Mouse (Mus musculus) lung, adult 2 months (tissue): ENCODE measurements around the gene Mlkl. TPM values are rescaled to one million over a fixed set of nuclear protein-coding genes. Genes with fewer than 3 reads are reported as not detected.
A peak's percentile ranks its signal among the peaks of the same experiment; 100 is the strongest.

Source experiments
- DNase-seq: peaks from one replicate; pipeline ENCODE4 v3.0.0; 2022
- H3K4me1 ChIP-seq: fragments of 200-500 bp; 2 replicates; pipeline ENCODE4 v1.6.1; 2011; ENCODE audit warnings: low read length; ENCODE audit not compliant: control insufficient read depth, insufficient read depth
- H3K4me3 ChIP-seq: fragments of 200-500 bp; replicated peaks from 2 replicates; pipeline ENCODE3; 2011; ENCODE audit warnings: low read depth, mild to moderate bottlenecking, control low read depth, low read length; ENCODE audit errors: extremely low read depth
- CTCF ChIP-seq: fragments of 200-500 bp; IDR thresholded peaks from 2 replicates; pipeline ENCODE4 v1.5.1; 2011; ENCODE audit warnings: mild to moderate bottlenecking, low read length, control low read depth; ENCODE audit not compliant: insufficient read depth
- POLR2A ChIP-seq: fragments of 200-500 bp; IDR thresholded peaks from 2 replicates; pipeline ENCODE4 v1.6.1; 2011; ENCODE audit warnings: low read depth, mild to moderate bottlenecking, control low read depth, low read length, borderline replicate concordance; ENCODE audit errors: extremely low read depth
- WGBS: fragments of 180-500 bp; shearing (Covaris S2); methylation state at CpG from one replicate; pipeline ENCODE4 v1.1.7; 2018; 5-methylcytosine and 5-hydroxymethylcytosine counted together
- polyA plus RNA-seq: library from polyadenylated mRNA; depleted of rRNA; stranded (reverse); fragments of >200 nt; gene quantifications from 2 replicates; pipeline ENCODE4 v1.2.3, GENCODE M21; 2012; rRNA removed

Gene Mlkl
- polyA plus RNA-seq = 1.7 and 2.5 TPM in 2 replicates

- under 1% methylated on average over 29 of the region's 29 CpGs for WGBS
- TF ChIP-seq POLR2A (0 out of 2 replicates have a peak, but pooled peaks have one; percentile 9), CTCF (no peak)
- Histone ChIP-seq H3K4me1 (peaks cover 3% of the 10 kb centered on the region; the same call in 1 of the 2 replicates), H3K4me3 (peak within 1 kb of the TSS; percentile 85)
- peak; percentile 55 for DNase-seq
Observed at GRCm38 (mm10) chr8:111337890-111338347, at the start of gene Mlkl. Gene Mlkl, minus strand, starts transcription at chr8:111338177.

GRCm38 (mm10) chr8:111385915-111386314 is 47.9 kb upstream of the Mlkl start:
- WGBS = 36% methylated on average over 9 of the region's 9 CpGs
- Histone ChIP-seq H3K4me1 (no peaks in the 10 kb centered on the region), H3K4me3 (no peak overlapping the region)
- TF ChIP-seq POLR2A (no peak), CTCF (no peak)
- no peak for DNase-seq

- TF ChIP-seq POLR2A (no peak), CTCF (no peak)
- no peaks in the 10 kb centered on the region for H3K4me1 ChIP-seq
- no peak for DNase-seq
- no peak overlapping the region for H3K4me3 ChIP-seq
- WGBS = 33% methylated on average over 2 of the region's 2 CpGs
Observed at GRCm38 (mm10) chr8:111384628-111385027, 46.7 kb upstream of the Mlkl start.

GRCm38 (mm10) chr8:111375192-111375591 is 37.2 kb upstream of the Mlkl start:
- TF ChIP-seq POLR2A (no peak), CTCF (no peak)
- Histone ChIP-seq H3K4me3 (no peak overlapping the region), H3K4me1 (no peaks in the 10 kb centered on the region)
- WGBS = 65% methylated on average over 6 of the region's 6 CpGs
- no peak for DNase-seq

GRCm38 (mm10) chr8:111369711-111370110 is 31.7 kb upstream of the Mlkl start:
- DNase-seq = no peak
- TF ChIP-seq POLR2A (no peak), CTCF (no peak)
- WGBS = 70% methylated on average over 9 of the region's 9 CpGs
- Histone ChIP-seq H3K4me1 (no peaks in the 10 kb centered on the region), H3K4me3 (no peak overlapping the region)

- Histone ChIP-seq H3K4me3 (no peak overlapping the region), H3K4me1 (no peaks in the 10 kb centered on the region)
- no peak for TF ChIP-seq POLR2A
- TF ChIP-seq CTCF = no peak
- WGBS = 87% methylated on average over 8 of the region's 8 CpGs
- DNase-seq = no peak
Observed at GRCm38 (mm10) chr8:111367350-111367749, 29.4 kb upstream of the Mlkl start.

GRCm38 (mm10) chr8:111366610-111367234 is 28.7 kb upstream of the Mlkl start:
- Histone ChIP-seq H3K4me3 (no peak overlapping the region), H3K4me1 (no peaks in the 10 kb centered on the region)
- TF ChIP-seq POLR2A (no peak), CTCF (no peak)
- WGBS = 24% methylated on average over 14 of the region's 14 CpGs
- DNase-seq = peak; percentile 9

GRCm38 (mm10) chr8:111363489-111363888 is 25.5 kb upstream of the Mlkl start:
- WGBS = 72% methylated on average over 8 of the region's 8 CpGs
- no peak for TF ChIP-seq POLR2A
- no peak for TF ChIP-seq CTCF
- Histone ChIP-seq H3K4me1 (no peaks in the 10 kb centered on the region), H3K4me3 (no peak overlapping the region)
- no peak for DNase-seq

- H3K4me3 ChIP-seq = no peak overlapping the region
- TF ChIP-seq CTCF = no peak
- H3K4me1 ChIP-seq = no peaks in the 10 kb centered on the region
- WGBS = 58% methylated on average over 7 of the region's 7 CpGs
- no peak for DNase-seq
Observed at GRCm38 (mm10) chr8:111360579-111361209, 22.7 kb upstream of the Mlkl start.

GRCm38 (mm10) chr8:111359936-111360335 is 22.0 kb upstream of the Mlkl start:
- TF ChIP-seq CTCF = no peak
- Histone ChIP-seq H3K4me1 (no peaks in the 10 kb centered on the region), H3K4me3 (no peak overlapping the region)
- 70% methylated on average over 5 of the region's 5 CpGs for WGBS
- DNase-seq = no peak
